Mouse (Mus musculus): ENCODE data around the gene Hist2h2aa2.
A peak's percentile ranks its signal among the peaks of the same experiment; 100 is the strongest.
"Not testable (repeated sequence)": the region's sequence is repeated elsewhere in the genome, so short reads cannot be mapped to it uniquely, and the experiment has no call there.

Gene Hist2h2aa2

DNA sequence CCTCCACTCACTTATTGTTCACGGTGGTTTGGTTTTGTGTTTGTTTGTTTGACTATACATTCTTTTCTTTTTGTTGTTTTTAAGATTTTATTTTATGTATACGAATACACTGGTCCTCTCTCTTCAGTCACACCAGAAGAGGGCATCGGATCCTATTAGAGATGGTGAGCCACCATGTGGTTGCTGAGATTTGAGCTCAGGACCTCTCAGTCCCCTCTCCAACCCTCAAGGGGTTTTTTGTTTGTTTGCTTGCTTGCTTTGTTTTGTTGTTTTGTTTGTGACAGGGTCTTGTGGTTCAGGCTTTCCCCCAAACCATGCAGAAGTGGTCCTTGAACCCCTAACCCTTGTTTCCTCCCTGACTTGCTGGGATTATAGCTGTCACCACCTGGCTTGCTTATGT lies 21.5 kb upstream of the Hist2h2aa2 start:
- no peak for DNase-seq (ENCODE audit: low spot score)

DNA sequence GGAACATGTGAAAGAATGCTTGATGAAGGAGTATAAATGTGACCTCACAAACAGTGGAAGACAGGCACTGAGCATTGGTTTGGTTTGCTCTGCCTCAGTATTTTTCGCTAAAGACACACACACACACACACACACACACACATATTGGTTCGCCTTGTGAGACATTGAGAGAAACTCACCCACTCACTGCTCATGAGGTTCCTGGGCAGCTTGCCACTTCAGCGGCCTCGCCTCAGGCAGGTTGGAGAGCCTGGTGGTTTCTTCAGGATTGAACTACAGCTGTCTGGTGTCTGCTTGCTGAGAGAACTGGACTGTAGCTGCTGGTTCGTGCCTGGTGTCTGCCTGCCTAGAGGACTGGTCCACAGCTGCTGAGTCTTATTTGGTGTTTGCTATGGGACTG lies 20.1 kb upstream of the Hist2h2aa2 start:
- no peak for DNase-seq (ENCODE audit: low spot score)

- no peak for DNase-seq (ENCODE audit: low spot score)
These were observed 17.1 kb upstream of the Hist2h2aa2 start for GRCm38 (mm10) chr3:96257190-96257589.

- no peak for DNase-seq (ENCODE audit: low spot score)
These were observed 16.0 kb upstream of the Hist2h2aa2 start for GRCm38 (mm10) chr3:96255926-96256593.

DNA sequence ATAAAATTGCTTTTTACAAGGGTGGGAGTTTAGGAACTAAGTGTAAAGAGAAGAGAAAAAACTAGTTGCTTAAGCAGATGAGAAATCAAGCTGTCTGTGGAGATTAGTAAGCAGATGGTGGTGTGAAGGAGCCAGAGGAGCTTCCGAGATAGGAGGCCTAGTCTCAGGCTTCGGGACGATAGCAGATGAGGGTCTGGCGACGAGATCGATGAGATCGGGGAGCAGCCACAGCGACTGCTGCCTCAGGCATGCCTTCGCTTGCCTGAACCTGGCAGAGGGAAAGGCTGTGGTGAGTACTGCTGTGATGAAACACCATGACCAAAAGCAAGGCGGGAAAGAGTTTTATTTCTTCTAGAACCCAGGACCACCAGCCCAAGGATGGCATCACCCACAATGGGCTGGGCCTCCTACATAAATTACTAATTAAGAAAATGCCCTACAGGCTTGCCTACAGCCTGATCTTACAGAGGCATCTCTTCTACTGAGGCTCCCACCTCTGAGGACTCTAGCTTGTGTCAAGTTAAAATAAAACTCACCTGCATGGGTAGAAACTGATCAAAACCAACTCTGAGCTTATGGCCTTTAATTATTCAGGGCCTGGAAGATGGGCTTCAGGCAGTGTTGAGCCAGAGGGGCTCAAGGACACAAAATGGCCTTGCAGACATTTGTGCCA lies 14.7 kb upstream of the Hist2h2aa2 start:
- DNase-seq (ENCODE audit: low spot score): no peak

DNA sequence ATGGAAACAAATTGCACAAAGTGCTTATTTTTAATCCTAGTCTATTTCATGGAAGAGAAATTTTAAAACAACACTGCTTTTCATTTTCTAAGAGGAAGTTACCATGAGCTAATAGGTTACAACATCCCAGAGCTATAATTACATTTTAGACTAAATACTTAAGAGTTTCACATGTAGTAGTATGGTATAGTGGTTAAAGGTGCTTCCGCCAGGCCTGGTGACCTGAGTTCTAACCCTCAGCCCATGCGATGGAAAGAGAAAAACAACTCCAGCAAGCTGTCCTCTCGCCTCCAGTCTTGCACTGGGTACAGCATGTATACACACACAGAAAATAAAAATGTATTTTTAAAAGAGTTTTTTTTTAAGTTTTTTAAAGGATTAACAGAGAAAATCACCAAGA lies 11.7 kb upstream of the Hist2h2aa2 start:
- DNase-seq (ENCODE audit: low spot score): no peak

DNA sequence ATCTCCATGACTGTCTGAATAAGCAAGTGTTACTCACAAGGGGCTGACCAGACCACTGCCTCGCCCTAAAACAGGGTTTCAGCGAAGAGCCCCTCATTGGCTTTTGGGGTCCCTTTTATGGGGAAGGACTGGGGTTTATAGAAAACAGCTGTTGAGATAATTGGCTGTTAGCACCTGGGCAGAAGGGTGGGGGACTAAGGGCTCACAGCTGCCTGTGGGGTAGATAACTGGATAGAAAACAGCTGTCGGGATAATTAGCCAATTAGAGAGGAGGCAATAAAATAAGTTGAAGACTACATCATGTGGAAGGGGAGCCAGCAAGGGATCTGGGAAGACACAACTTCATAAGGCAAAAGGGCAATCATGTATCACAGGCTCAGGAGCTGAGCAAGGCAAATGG lies 10.8 kb upstream of the Hist2h2aa2 start:
- no peak for DNase-seq (ENCODE audit: low spot score)

- no peak for DNase-seq (ENCODE audit: low spot score)
These were observed 8.9 kb upstream of the Hist2h2aa2 start for GRCm38 (mm10) chr3:96249034-96249345.

GRCm38 (mm10) chr3:96248141-96249033 lies 8.3 kb upstream of the Hist2h2aa2 start:
- DNase-seq (ENCODE audit: low spot score): no peak

- DNase-seq (ENCODE audit: low spot score): no peak
These were observed 7.5 kb upstream of the Hist2h2aa2 start for GRCm38 (mm10) chr3:96247356-96248140.

GRCm38 (mm10) chr3:96246427-96246856 lies 6.4 kb upstream of the Hist2h2aa2 start, which contains the start of gene Hist2h3c1:
Hist2h3c1 (plus strand) TSS chr3:96246685.
- not testable (repeated sequence) for DNase-seq (ENCODE audit: low spot score)

GRCm38 (mm10) chr3:96246018-96246417 lies 5.9 kb upstream of the Hist2h2aa2 start:
- DNase-seq (ENCODE audit: low spot score): not testable (repeated sequence)

GRCm38 (mm10) chr3:96245003-96245886 lies 5.2 kb upstream of the Hist2h2aa2 start, which contains the start of gene Hist2h2aa1:
Hist2h2aa1 (plus strand) TSS chr3:96245497.
- DNase-seq (ENCODE audit: low spot score): peak; percentile 73

GRCm38 (mm10) chr3:96243921-96244572 lies 4.0 kb upstream of the Hist2h2aa2 start:
- DNase-seq (ENCODE audit: low spot score): no peak

DNA sequence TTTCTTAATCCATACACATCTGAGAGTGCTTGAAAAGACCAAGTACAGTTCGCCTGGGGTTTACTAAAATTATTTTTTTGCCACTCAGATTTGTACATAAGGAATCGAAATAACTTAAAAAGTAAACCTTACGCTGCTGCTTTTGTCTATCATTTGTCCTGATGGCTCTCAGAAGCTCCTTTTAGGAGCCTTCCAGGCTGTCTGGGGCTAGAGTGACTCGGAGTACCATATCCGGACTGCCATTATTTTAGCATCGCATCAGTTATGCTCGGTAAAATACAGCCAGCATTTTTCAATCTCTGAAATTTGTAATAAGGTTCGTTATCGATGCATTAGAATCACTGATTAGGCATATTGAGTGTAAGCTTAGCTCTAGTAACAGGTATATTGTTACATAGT lies 722 bp upstream of the Hist2h2aa2 start:
- DNase-seq (ENCODE audit: low spot score): no peak

GRCm38 (mm10) chr3:96238954-96239793 lies 902 bp downstream of the Hist2h2aa2 start, which contains the start of gene Hist2h3c2:
Hist2h3c2 (minus strand) TSS chr3:96239127.
- not testable (repeated sequence) for DNase-seq (ENCODE audit: low spot score)

DNA sequence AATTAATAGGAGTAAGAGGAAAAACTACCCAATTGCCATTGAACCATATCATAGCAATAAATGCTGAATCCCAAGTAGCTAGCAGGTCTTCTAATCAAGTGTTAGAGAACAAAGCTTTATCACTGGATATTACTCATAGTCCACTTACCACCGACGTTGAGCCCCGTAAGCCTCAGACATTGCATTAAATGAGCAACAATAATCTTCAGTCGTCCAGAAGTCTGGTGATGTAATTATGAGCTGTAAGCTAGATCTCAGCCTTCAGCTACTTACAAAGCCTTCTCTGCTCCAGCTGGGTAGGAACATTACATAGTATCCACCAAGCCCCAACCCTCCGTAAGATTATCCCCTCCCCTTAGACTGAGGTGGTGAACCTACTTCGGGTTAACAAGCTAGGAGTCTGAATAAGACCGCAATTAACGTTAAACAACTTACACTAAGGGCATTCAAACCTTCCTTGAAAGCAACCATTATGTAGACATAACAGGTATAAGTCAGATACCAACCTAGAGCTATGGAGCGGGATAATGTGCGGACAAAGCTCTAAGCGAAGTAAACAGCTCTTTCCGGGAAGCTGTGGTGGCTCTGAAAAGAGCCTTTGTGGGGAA lies 2.1 kb downstream of the Hist2h2aa2 start:
- no peak for DNase-seq (ENCODE audit: low spot score)

GRCm38 (mm10) chr3:96237335-96237903 lies 2.7 kb downstream of the Hist2h2aa2 start:
- DNase-seq (ENCODE audit: low spot score): no peak
